Mouse (Mus musculus): ENCODE results near the gene Slc25a15.

The Slc25a15 gene

GRCm38 (mm10) chr8:22398142-22398951 lies at the start of gene Slc25a15:
Gene Slc25a15, minus strand, starts transcription at chr8:22398597.
- peak; percentile 69 for DNase-seq (ENCODE audit: low spot score)

DNA sequence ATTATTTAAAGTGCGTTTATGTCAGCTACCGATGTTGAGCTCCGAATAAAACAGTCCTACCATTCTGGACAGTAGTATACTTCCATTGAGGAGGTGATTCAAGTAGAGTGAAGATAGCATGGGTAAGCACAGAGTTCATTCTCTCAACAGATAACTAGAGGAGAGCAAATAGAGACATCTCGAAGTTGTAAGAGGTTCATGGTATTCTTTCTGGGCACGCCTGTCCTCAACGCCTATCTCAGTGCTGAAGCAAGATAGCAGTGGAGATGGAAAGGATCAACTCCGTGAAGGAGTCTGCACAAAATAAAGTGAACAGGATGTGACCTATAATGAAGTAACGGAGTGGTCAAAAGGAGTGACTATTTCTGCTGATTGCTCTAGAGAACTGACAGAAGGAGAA lies 13.6 kb upstream of the Slc25a15 start:
- peak; percentile 29 for DNase-seq (ENCODE audit: low spot score)

DNA sequence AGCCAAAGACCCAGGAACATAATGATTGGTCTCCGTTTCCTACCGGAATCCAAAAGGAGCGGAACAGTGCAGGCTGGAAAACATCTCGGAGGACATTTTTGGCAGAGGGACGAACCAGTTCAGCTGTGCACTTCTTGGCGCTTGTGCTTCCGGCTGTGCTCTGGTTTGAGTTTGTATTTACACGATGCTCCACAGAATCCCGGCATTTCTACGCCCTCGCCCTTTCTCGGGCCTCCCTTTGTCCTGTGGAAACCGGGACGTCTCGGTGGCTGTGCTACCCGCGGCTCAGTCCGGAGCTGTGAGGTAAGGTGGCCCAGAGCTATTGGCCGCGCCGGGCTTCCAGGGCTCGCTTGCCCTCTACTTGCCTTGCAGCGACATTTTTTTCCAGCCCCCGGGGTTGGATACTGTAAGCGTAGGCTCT lies 12.9 kb upstream of the Slc25a15 start, which contains the start of gene Mrps31:
Gene Mrps31 (plus strand): TSS at position 80 of the 421 bp plus-strand sequence.
- peak; percentile 90 for DNase-seq (ENCODE audit: low spot score)

DNA sequence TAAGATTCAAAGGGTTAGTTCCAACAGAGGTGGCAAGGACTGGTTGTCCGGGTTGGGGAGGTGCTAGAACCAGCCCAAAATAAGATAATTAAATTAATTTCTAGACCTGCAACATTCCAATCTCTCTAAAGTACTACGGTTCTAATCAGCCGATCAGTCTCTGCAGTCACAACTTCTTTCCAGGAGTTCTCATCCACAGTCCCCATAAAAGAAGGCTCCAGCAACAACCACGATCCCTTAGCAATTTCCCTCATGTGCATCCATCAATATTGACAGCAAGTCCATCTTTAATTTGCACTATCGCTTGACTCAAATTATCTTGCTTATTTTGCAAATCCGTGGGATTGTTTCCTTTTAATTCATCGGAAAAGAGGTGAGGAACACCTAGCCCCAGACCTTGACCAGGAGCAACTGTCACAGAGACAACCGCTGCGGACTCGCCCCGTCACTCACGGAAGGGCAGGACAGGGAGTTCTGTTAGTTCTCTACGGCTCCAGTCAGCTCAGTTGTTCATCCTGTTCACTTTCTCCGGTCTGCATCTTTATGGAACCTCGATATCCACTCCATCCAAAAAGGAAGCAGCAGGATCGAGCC lies 12.4 kb upstream of the Slc25a15 start:
- no peak for DNase-seq (ENCODE audit: low spot score)

DNA sequence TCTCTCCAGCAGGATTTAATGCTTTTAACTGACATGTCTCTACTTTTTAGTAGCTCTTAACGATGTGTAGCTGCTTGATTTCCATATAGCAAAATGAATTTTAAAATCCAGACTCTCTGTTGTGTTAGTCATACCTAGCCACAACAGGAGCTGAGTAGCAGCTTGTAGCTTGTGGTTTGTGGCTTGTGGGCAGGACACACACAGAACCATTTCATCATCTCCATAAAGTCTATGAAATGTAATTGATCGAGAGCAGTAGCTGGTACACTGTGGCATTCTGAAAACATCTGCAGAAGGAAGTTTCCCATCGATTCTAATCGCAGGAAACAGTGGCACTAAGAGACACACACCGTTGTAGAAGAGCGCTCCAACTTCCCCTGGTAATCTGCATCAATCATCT lies 7.3 kb upstream of the Slc25a15 start:
- DNase-seq (ENCODE audit: low spot score): no peak

GRCm38 (mm10) chr8:22403235-22403634 lies 4.8 kb upstream of the Slc25a15 start:
- no peak for DNase-seq (ENCODE audit: low spot score)

DNA sequence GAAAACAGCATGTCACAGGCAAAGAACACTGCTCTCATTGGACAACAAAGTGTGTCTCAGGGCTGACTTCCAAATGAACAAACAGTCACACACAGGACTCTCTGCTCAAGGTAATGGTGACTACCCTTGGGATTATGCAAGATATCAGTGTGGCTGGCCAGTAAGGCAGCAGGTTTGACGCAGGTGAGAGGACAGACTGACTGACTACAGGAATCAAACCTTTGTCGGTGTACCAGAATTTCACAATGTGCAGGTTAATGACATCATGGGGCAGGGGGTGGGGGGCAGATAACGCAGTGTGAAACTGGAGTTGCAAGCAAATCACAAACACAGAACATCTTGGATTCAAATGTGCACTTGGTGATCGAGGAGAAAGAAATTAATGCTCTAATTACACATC lies 2.2 kb upstream of the Slc25a15 start:
- DNase-seq (ENCODE audit: low spot score): no peak

GRCm38 (mm10) chr8:22399285-22399880 lies 986 bp upstream of the Slc25a15 start:
- DNase-seq (ENCODE audit: low spot score): no peak

DNA sequence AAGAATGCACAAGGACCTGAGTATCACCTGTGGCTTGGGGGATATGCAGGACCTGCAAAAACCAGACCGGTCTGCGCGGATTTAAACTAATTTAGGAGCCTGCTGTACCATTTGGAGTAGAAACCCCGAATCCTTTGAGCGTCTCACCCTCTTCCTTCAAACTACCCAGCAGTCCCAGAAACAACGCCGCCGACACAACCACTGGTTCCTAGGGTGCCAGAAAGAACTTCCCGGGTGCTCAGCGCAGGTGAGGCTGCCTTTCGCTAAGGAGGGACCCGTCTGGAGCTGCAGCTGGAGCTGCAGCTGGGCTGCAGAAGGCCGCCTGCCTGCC lies 621 bp downstream of the Slc25a15 start:
- peak; percentile 26 for DNase-seq (ENCODE audit: low spot score)

GRCm38 (mm10) chr8:22395256-22395655 lies 3.1 kb downstream of the Slc25a15 start:
- no peak for DNase-seq (ENCODE audit: low spot score)

DNA sequence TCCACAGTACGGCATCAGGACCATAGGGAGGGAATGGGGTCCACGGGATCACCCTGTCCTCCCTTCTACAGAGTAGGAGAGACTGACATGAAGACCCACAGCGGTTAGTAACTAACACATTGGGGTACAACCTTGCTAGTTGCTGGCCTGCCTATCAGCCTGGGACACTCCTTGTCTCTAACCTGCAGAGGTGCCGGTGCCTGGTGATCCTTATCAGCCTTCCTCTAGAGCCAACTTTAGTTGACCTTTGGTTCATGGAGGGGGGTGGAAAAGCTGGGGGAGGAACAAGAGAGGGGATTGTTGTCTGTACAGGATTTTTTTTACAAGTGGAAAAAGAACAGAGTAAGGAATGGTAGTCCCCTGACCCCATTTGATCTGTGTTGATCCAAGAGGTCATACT lies 3.9 kb downstream of the Slc25a15 start:
- no peak for DNase-seq (ENCODE audit: low spot score)

GRCm38 (mm10) chr8:22390766-22391463 lies 7.5 kb downstream of the Slc25a15 start:
- no peak for DNase-seq (ENCODE audit: low spot score)

GRCm38 (mm10) chr8:22389874-22390273 lies 8.5 kb downstream of the Slc25a15 start:
- DNase-seq (ENCODE audit: low spot score): no peak

GRCm38 (mm10) chr8:22385158-22385557 lies 13.2 kb downstream of the Slc25a15 start:
- no peak for DNase-seq (ENCODE audit: low spot score)

DNA sequence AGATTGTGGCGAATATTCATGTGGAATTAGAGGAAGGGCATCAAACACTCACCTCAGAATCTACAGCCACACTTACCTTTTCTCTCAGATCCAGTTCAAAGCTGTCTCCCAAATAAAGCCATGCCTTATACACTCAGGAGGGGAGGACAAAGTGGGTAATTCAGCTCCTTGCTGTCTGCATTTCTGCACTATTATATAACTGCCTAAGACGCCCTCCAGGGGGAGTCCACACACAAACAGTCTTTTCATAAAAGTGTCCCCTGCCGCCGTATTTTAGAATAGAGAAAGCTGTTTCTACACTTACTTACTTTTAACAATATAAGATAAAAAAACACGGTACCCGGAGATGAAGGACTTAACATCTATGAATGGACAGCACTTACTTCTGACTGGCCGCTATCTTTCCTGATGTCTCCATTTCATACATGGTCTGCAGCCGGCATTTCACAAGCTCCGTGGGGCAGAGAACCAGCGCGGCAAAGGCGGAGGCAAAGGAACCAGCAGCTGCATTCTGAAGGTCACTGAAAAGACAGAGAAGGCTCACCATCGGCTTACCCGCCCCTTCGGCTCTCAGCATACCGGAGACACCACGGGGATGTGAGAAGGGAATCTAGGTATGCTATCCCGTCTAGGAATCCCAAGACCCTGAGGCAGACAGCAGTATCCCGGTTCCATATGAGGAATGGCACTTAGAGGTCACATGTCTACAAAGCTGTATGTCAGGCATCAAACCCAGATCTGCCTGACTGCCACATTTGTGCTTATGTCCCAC lies 15.4 kb downstream of the Slc25a15 start:
- no peak for DNase-seq (ENCODE audit: low spot score)

GRCm38 (mm10) chr8:22380934-22381333 lies 17.5 kb downstream of the Slc25a15 start:
- no peak for DNase-seq (ENCODE audit: low spot score)

- DNase-seq (ENCODE audit: low spot score): no peak
Observed at GRCm38 (mm10) chr8:22376903-22377302, 21.5 kb downstream of the Slc25a15 start.

DNA sequence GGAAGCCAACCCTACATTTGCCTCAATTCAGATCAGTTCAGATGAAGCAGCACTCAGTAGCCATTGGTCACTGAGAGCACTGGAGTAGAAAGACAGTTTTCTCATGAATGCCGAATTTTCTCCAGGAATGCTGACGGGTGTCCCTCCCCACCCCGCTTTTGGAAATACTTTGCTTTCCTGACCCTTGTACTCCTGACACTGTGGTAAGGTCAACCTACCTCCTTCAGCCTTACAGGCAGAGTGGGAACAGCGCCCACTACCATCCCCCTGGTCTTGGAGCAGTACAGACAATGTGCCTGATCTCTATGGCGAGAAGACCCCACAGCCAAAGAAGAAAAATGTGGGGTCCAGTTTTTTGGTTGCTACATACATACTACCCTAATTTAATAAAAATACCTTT lies 22.1 kb downstream of the Slc25a15 start:
- DNase-seq (ENCODE audit: low spot score): no peak

GRCm38 (mm10) chr8:22359882-22360281 lies 38.5 kb downstream of the Slc25a15 start:
- DNase-seq (ENCODE audit: low spot score): no peak

DNA sequence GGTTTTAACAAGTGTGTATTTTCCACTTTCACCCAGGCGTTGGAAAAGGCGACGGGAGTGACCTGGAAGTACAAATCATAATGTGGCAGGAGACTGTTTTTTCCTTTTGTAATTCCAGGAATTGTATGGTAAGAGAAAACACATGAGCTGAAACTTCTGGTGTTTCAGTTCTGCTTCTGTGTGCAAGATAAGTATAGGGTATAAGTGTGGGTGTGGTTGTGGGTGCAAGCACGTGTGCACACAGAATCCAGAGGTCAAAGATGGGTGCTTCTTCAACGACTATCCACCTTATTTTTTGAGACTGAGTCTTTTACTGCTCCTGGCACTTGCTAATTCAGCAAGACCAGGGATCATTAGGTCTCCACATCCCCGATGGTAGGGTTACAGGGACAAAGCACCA lies 39.0 kb downstream of the Slc25a15 start:
- no peak for DNase-seq (ENCODE audit: low spot score)

GRCm38 (mm10) chr8:22335426-22335825 lies 63.0 kb downstream of the Slc25a15 start:
- DNase-seq (ENCODE audit: low spot score): no peak
